Mouse (Mus musculus) brain, embryonic 14.5 days (tissue): ENCODE measurements around the gene Nicn1.

Experiments used
- CTCF ChIP-seq: fragments of 200-500 bp; IDR thresholded peaks from 2 replicates; pipeline ENCODE4 v1.5.1; 2012; ENCODE audit warnings: inconsistent platforms, mild to moderate bottlenecking, moderate library complexity, borderline replicate concordance; ENCODE audit not compliant: insufficient read depth, insufficient read length; ENCODE audit errors: extremely low read depth
- POLR2A ChIP-seq: fragments of 200-500 bp; IDR thresholded peaks from 2 replicates; pipeline ENCODE4 v1.6.1; 2012; ENCODE audit warnings: mild to moderate bottlenecking, inconsistent platforms, borderline replicate concordance; ENCODE audit not compliant: poor library complexity, insufficient read depth, insufficient read length, severe bottlenecking; ENCODE audit errors: extremely low read depth

DNA sequence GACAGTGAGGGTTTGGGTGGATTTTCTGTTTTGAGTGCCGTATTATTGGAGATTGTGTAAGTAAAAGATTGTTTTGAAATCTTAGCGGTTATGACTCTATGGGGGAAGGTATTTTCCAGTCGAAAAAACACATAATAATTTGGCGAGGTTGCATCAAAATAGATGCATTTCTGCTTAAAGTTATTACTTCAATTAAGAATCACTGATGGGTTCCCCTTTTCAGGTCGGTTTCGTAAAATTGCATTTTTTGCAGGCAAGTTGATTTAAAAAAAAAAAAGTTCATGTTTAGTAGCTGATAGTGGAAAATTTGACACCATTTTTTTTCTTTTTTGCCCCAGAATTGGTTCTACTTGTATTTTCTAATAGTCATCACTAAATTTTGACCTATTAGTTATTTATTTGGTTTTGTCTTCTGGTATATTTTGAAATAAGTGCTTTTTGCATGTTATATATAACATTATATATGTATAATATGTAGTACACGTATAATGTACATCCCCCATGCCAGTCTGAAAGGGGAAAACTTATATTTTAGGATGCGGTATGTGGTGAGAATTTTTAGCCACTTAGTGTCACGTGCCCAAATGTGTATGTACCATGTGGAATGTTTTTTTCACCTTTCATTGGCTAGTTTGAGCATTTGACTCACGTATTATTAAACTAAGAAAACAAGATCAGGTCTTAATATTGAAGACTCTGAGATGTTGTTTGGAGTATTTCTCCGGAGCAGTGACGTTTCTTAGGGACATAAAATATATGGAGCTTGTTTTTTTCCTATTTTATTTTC lies 17.0 kb downstream of the Nicn1 start:
- no peak for TF ChIP-seq CTCF
- no peak for TF ChIP-seq POLR2A
